Mouse (Mus musculus) liver, embryonic 16.5 days (tissue): ENCODE data around the gene Gm28308. TPM values are rescaled to one million over a fixed set of nuclear protein-coding genes. Genes with fewer than 3 reads are reported as not detected.

Experiments
- ATAC-seq: fragments of 200-750 bp; cut with Nextera tagmentation; 2 replicates; pipeline ENCODE4 v1.8.0; 2017; ENCODE audit warnings: low read depth, mild to moderate bottlenecking, moderate number of reproducible peaks, moderate library complexity
- H3K27ac ChIP-seq: fragments of 300-500 bp; sonication (generic); 2 replicates; pipeline ENCODE4 v1.5.1; 2014; ENCODE audit warnings: mild to moderate bottlenecking, low read length
- H3K27me3 ChIP-seq: fragments of 300-500 bp; sonication (generic); 2 replicates; pipeline ENCODE4 v1.6.1; 2014; ENCODE audit warnings: low read depth, low read length, mixed read lengths; ENCODE audit not compliant: control insufficient read depth, insufficient read depth
- H3K36me3 ChIP-seq: fragments of 300-500 bp; sonication (generic); 2 replicates; pipeline ENCODE4 v1.6.1; 2014; ENCODE audit warnings: mild to moderate bottlenecking; ENCODE audit not compliant: control insufficient read depth, insufficient read depth
- H3K4me1 ChIP-seq: fragments of 300-500 bp; sonication (generic); 2 replicates; pipeline ENCODE4 v1.6.1; 2014; ENCODE audit warnings: low read depth, low read length, mixed read lengths; ENCODE audit not compliant: control insufficient read depth
- H3K4me2 ChIP-seq: fragments of 300-500 bp; sonication (generic); 2 replicates; pipeline ENCODE4 v1.6.1; 2014; ENCODE audit warnings: low read depth, low read length, mixed read lengths
- H3K4me3 ChIP-seq: fragments of 300-500 bp; sonication (generic); 2 replicates; pipeline ENCODE4 v1.5.1; 2014; ENCODE audit warnings: low read depth, mild to moderate bottlenecking, low read length
- H3K9ac ChIP-seq: fragments of 300-500 bp; sonication (generic); 2 replicates; pipeline ENCODE4 v1.6.1; 2014; ENCODE audit warnings: low read depth, low read length
- H3K9me3 ChIP-seq: fragments of 300-500 bp; sonication (generic); replicated peaks from 2 replicates; pipeline ENCODE4 v1.6.1; 2016; ENCODE audit warnings: low read length; ENCODE audit not compliant: control insufficient read depth
- WGBS: fragments of 180-500 bp; shearing (Covaris S2); extraction: QIAGEN DNeasy Blood & Tissue Kit; methylation state at CpG from one replicate; pipeline ENCODE4 v1.1.7; 2014; ENCODE audit not compliant: insufficient replicate concordance; 5-methylcytosine and 5-hydroxymethylcytosine counted together
- polyA plus RNA-seq: library from polyadenylated mRNA; unstranded; fragments of >200 nt; fragmentation: Nextera tagmentation; extraction: Ambion mirVana; gene quantifications from 2 replicates; pipeline ENCODE4 v1.2.1, GENCODE M21; 2015

The Gm28308 gene
- polyA plus RNA-seq, result not detected in 2 replicates

- H3K9me3 ChIP-seq, result no peaks in the 10 kb centered on the region
- peaks cover 97% of the 10 kb centered on the region for H3K27me3 ChIP-seq
- H3K4me2 ChIP-seq, result peak within 1 kb of the TSS; percentile 28
- H3K4me3 ChIP-seq, result peak within 1 kb of the TSS; percentile 36
- no peak within 1 kb of the TSS for H3K9ac ChIP-seq
- 5% methylated on average over 38 of the region's 38 CpGs for WGBS
- H3K36me3 ChIP-seq, result no peaks in the 10 kb centered on the region
- H3K4me1 ChIP-seq, result no peaks in the 10 kb centered on the region; the same call in none of the 2 replicates
- ATAC-seq, result no peak
- H3K27ac ChIP-seq, result no peak within 1 kb of the TSS
Observed at GRCm38 (mm10) chr6:52213119-52213986, at the start of gene Gm28308, which contains the start of gene Hoxa3. Gm28308 (minus strand) TSS chr6:52213339. Hoxa3 (minus strand) TSS chr6:52213336.

GRCm38 (mm10) chr6:52262463-52263320 is 49.6 kb upstream of the Gm28308 start:
- 2% methylated on average over 24 of the region's 24 CpGs for WGBS
- H3K4me3 ChIP-seq, result no peak overlapping the region
- peaks cover 95% of the 10 kb centered on the region for H3K27me3 ChIP-seq
- H3K36me3 ChIP-seq, result no peaks in the 10 kb centered on the region
- H3K27ac ChIP-seq, result no peak overlapping the region
- no peak overlapping the region for H3K4me2 ChIP-seq
- no peak for ATAC-seq
- H3K9ac ChIP-seq, result no peak overlapping the region
- H3K4me1 ChIP-seq, result peaks cover 3% of the 10 kb centered on the region; the same call in 1 of the 2 replicates
- H3K9me3 ChIP-seq, result no peaks in the 10 kb centered on the region

GRCm38 (mm10) chr6:52261751-52262462 is 48.8 kb upstream of the Gm28308 start:
- no peak overlapping the region for H3K27ac ChIP-seq
- no peaks in the 10 kb centered on the region for H3K9me3 ChIP-seq
- no peak overlapping the region for H3K9ac ChIP-seq
- H3K4me3 ChIP-seq, result no peak overlapping the region
- peaks cover 97% of the 10 kb centered on the region for H3K27me3 ChIP-seq
- H3K4me2 ChIP-seq, result no peak overlapping the region
- ATAC-seq, result no peak
- H3K36me3 ChIP-seq, result no peaks in the 10 kb centered on the region
- peaks cover 3% of the 10 kb centered on the region; the same call in 1 of the 2 replicates for H3K4me1 ChIP-seq
- WGBS, result 7% methylated on average over 9 of the region's 9 CpGs

GRCm38 (mm10) chr6:52260654-52261575 is 47.8 kb upstream of the Gm28308 start, which contains the start of gene Hoxa13:
Hoxa13 (minus strand) TSS chr6:52260880.
- H3K9ac ChIP-seq, result no peak within 1 kb of the TSS
- WGBS, result under 1% methylated on average over 57 of the region's 72 CpGs
- peak; percentile 50 for ATAC-seq

GRCm38 (mm10) chr6:52259811-52260261 is 46.7 kb upstream of the Gm28308 start:
- Histone ChIP-seq H3K27ac (no peak overlapping the region), H3K9me3 (no peaks in the 10 kb centered on the region)
- ATAC-seq, result no peak

More at GRCm38 (mm10) chr6:52260654-52261575, 47.8 kb upstream of the Gm28308 start, which contains the start of gene Hoxa13:
- Histone ChIP-seq H3K4me1 (peaks cover 3% of the 10 kb centered on the region; the same call in 1 of the 2 replicates), H3K36me3 (no peaks in the 10 kb centered on the region), H3K4me3 (peak within 1 kb of the TSS; percentile 50), H3K9me3 (no peaks in the 10 kb centered on the region), H3K27ac (no peak within 1 kb of the TSS), H3K27me3 (peaks cover 92% of the 10 kb centered on the region), H3K4me2 (peak within 1 kb of the TSS; percentile 66)

GRCm38 (mm10) chr6:52259081-52259790 is 46.1 kb upstream of the Gm28308 start:
- Histone ChIP-seq H3K9me3 (no peaks in the 10 kb centered on the region), H3K27me3 (peaks cover 84% of the 10 kb centered on the region), H3K9ac (no peak overlapping the region), H3K36me3 (no peaks in the 10 kb centered on the region), H3K4me1 (peaks cover 3% of the 10 kb centered on the region; the same call in 1 of the 2 replicates), H3K4me2 (no peak overlapping the region), H3K4me3 (no peak overlapping the region), H3K27ac (no peak overlapping the region)
- no peak for ATAC-seq
- WGBS, result 1% methylated on average over 24 of the region's 25 CpGs

More at GRCm38 (mm10) chr6:52259811-52260261, 46.7 kb upstream of the Gm28308 start:
- Histone ChIP-seq H3K9ac (no peak overlapping the region), H3K4me3 (peak overlapping the region; percentile 50), H3K4me1 (peaks cover 3% of the 10 kb centered on the region; the same call in 1 of the 2 replicates), H3K27me3 (peaks cover 87% of the 10 kb centered on the region), H3K4me2 (peak overlapping the region; percentile 66), H3K36me3 (no peaks in the 10 kb centered on the region)
- WGBS, result 1% methylated on average over 39 of the region's 39 CpGs

- no peak for ATAC-seq
- 0% methylated on average over 6 of the region's 6 CpGs for WGBS
- H3K27me3 ChIP-seq, result peaks cover 84% of the 10 kb centered on the region
Observed at GRCm38 (mm10) chr6:52256956-52257355, 43.8 kb upstream of the Gm28308 start.

More at GRCm38 (mm10) chr6:52256956-52257355, 43.8 kb upstream of the Gm28308 start:
- H3K4me1 ChIP-seq, result peaks cover 3% of the 10 kb centered on the region; the same call in 1 of the 2 replicates
- no peaks in the 10 kb centered on the region for H3K36me3 ChIP-seq
- no peak overlapping the region for H3K9ac ChIP-seq
- no peak overlapping the region for H3K4me3 ChIP-seq
- H3K27ac ChIP-seq, result no peak overlapping the region
- H3K4me2 ChIP-seq, result no peak overlapping the region
- no peaks in the 10 kb centered on the region for H3K9me3 ChIP-seq
